Mouse (Mus musculus) adrenal gland, adult (tissue): ENCODE results near the gene Gsc2.
"Not testable (repeated sequence)": the region's sequence is repeated elsewhere in the genome, so short reads cannot be mapped to it uniquely, and the experiment has no call there.

Source experiments
- DNase-seq, 2 experiments: peaks; one replicate each; pipeline ENCODE4 v3.0.0; 2022 to 2023; ENCODE audit warnings: low spot score in 1 of 2; ENCODE audit not compliant: inconsistent age in 2 of 2

Gene Gsc2

DNA sequence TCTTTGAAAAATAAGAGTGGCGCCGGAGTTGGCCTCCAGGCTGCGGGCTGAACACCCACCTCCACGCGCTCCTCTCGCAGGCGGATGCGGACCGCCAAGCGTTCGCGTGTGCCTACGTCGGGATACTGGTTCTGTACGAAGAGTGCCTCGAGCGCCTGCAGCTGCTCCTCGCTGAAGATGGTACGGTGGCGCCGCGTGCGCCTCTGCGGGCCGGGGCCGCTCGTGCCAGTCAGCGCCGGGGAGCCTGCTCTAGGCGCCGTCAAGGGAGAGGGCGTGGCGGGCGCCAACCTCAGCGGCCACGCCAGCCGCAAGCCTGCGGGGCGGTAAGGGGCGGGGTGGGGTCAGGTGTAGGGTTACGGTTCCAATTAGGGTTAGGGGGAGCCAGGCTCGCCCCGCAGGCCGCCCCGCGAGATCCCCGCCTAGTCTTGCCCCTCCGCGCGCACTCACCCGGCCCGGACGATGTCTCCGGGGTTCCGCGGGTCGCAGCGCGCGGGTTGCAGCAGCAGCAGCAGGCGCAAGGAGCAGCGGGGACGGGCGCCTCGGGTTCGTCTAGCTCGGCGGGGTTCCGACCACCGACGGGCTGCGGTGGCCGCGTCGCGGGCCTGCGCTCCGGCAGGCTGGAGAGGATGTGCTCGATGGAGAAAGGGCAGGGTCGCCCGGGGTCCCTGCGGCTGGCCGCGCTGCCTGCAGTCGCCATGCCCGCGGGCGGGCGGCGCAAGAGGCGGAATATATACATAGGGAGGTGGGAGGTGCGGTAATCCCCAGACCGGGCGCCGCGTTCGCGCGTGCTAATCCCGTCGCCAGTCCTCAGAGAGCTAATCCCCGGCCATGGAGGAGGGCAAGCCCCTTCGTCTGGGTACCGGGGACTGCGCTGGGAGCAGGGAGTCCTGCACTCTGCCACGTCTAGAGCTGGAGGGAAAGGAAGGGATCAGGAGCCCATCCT is at the start of gene Gsc2:
Gsc2 (minus strand) TSS at position 753 of the 943 bp plus-strand sequence.
- DNase-seq, result peak in 1 of 2 experiments; percentile 56

DNA sequence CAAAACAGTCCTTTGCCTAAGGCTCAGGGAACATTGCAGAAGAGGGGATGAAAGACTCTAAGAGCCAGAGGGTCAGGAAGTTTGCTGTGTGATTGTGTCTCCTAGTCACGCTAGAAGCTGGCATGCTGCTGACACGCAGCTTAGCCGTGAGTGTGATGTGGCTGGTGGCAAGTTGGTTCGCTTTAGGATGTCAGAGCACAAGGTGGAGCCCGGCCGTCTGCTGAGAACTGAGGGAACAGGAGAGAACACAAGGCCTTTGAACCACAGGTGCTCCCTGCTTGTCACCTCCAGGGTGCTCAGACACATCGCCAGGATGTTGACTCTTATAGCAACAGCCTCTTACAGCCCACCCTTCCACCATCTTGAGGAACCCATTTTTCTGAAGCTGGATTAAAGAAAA is 47.2 kb upstream of the Gsc2 start:
- no peak for DNase-seq

DNA sequence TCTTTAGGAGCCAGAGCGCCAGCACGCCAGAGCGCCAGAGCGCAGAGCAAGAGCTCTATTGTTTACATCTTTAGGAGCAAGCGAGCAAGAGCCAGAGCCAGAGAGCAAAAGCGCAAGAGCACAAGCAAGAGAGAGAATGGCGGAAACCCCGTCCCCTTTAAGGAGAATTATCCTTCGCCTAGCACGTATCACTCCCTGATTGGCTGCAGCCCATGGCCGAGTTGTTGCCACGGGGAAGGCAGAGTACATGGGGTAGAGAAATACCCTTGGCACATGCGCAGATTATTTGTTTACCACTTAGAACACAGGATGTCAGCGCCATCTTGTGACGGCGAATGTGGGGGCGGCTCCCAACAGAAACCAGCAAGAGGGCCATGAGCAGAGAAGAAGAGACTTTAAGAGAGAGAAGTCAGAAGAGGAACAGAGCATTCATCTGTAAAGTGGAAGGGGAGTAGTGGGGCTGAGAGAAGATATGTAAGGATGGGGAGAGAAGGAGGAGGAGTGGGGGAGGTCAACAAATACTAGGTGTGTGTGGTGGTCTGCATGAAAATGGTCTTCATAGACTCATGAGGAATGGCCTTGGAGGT is 41.3 kb upstream of the Gsc2 start:
- not testable (repeated sequence) for DNase-seq

DNA sequence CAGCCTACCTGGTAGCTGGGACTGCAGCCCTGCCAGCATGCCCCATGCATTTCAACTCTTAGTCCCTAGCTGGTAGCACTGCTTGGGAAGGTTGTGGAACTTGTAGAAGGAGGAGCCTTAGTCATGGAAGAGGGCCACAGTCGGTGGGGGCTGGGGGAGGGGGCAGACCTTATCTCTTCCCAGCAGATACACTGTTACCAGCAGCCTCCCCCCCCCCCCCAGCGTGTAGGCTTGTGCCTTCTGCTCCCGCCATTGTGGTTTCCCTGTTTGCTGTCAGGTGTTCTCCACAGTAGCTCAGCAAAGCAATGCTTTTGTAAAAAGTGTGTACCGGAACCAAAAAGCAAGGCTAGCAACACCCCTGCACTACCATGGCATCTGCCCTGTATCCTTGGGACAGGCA is 36.8 kb upstream of the Gsc2 start:
- DNase-seq, result no peak

DNA sequence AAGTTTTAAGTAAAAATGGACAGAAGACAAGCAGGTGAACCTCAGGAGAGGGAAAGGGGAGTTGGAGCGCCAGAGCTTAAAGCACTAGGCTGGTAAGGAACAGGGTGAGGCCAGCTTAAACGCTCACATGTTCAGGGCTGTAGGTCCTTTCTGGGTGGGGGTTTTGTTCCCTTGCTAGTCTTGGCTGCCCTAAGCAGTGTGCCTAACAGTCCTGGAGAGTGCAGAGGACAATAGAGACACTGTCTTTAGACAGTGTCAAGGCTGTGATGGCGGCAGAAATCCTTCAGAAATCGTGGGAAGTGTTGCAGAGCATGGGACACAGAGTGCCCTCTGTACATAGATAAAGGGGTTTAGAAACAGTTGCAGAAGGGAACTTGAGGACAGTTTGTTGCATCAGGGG is 35.2 kb upstream of the Gsc2 start:
- no peak for DNase-seq

DNA sequence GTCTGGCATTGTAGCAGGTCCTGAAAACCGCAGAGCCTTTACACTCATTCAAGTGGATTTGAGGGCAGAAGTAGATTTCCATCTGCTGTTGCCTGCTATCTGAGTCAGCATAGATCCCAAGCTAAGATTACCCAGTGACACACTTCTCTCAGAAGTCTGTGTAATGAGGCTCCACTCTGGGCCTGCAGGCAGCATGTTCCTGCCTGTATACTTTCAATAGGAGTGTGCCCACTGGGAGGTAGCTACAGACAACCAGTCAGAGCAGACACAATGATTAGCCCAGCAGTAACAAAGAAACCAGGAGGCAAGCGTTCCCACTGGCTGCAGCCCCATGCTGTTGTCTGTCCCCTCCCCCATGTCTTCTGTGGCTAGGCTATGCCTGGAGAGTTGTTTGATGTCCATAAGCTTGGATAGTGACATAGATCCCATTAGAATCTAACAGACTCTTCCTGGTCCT is 34.6 kb upstream of the Gsc2 start:
- DNase-seq, result no peak

DNA sequence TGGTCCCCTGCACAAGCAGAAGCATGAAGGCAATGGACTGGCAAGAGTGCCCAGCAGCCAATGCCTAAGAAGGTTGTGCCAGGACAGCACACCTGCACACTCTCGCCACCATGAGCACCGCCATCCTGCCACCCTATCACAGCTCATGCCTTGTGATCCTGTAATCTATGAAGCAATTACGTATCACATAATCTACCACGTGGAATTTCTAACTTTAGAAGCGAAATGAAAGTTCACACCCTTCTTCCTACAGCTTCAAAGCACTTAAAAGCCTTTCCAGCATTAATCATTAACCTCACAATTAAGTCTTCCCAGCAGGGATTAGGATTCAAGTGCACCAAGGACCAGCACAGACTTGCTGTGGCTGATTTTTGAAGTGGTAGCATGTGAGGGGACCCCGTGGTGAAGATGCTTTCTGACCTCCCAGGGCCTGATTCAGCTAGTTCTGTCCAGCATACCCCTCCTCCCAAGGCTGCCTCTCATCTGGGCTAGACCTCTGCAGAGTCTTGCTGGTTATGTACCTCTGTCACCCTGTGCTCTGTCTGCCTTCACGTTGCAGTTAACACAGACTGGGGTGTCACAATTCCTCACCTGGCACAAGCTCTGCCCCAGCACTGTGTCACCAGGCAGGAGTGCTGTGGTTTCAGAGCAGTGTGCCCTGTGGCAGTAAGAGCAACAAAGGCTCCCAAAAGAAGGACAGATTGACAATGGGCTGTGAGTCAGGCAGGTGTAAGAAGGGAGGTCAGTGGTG is 30.4 kb upstream of the Gsc2 start:
- DNase-seq, result no peak

DNA sequence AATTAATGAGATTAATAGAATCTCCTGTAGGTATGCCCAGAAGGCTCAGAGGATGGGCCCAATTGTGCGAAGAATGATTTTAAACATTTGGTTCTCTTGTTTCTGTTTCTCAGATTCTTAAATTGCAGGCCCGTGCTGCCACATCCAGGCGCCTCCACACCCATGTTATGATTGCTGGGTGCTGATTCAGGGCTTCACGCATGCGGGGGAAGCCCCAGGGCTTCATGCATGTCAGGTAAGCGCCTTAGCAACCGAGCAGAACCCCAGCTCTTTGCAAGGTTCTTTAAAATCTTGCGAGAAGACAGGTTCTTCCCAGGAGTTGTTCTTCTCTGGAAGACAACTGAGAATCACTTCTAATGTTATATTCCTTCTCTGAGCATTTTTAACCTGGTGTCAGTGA is 28.6 kb upstream of the Gsc2 start:
- no peak for DNase-seq

DNA sequence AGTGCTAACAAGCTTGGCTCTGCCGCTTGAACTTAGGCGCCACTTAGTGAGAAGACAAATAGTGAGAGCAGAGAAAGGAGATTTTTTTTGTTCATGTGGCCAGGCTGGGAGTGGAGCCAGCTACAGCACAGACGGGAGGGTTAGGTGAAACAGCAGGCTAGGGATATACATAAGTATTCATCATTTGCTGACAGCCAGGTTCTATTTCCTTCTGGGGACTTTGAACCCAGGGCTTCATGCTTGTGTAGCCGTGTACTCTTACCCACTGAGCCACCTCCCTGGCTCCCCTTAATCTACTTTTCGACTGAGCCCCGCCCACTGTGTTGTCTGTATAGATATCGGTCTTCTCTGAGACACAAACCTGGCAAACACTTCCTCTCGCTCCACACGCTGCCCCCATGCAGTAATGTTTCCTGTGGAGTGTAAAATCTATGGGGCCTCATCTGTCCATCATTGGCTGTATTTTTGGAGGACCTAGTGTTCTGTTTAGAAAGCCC is 24.4 kb upstream of the Gsc2 start:
- no peak for DNase-seq

DNA sequence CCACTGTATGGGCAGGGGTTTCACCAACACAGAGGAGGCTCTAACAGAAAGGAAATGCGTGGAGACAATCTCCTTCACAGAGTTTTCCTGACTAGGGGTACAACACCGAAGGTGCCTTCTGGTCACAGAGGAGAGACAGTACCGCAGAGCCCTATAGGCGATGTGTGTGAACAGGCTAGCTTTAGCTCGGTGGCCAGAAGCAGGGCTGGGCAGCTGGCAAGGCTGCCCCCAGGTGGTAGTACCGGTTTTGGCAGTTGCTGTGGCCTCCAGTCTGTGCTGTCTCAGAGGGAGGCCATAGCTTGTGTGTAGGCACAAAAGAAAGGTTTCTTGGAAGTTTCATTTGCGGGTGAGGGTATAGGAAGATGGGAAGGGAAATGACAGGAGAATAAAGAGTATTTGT is 24.0 kb upstream of the Gsc2 start:
- DNase-seq, result peak; percentile 67 to 85

DNA sequence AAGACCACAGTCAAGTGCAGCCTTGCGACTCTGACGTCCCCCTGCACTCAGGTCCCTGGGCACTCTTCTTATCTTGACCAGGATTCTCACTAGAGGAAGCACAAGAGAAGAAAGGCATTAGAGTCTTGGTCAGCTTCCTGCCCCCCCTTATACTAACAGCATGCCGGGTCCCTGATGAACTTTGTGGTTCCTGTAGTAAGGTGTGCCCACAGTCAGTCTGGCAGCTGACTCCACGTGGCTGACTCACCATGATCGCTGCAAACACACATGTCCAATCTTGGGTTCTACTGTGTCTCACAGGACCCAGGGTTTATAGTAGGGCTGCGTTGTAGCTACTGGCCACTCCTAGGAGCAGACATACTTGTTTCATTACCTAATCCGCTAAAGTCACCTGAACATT is 23.3 kb upstream of the Gsc2 start:
- DNase-seq, result no peak

DNA sequence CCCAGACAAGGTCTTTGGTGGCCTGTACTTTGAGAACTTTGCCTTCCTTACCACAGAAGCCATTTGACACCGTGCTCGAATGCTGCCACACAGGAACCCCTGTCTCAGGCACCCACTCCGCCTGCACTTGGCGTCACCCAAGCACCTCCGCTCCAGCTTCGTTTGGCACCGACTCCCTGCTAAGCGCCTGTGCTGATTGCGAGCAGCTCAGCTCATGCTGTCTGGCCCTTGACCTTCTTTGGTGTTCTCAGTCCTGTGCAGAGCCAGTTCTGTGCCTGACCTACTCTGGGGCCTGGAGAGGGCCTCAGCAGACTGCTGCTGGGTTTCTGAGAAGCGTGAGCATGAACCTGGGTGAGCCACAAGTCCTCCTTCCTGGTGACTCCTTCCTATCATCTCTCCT is 21.9 kb upstream of the Gsc2 start:
- peak in 1 of 2 experiments; percentile 52 for DNase-seq

DNA sequence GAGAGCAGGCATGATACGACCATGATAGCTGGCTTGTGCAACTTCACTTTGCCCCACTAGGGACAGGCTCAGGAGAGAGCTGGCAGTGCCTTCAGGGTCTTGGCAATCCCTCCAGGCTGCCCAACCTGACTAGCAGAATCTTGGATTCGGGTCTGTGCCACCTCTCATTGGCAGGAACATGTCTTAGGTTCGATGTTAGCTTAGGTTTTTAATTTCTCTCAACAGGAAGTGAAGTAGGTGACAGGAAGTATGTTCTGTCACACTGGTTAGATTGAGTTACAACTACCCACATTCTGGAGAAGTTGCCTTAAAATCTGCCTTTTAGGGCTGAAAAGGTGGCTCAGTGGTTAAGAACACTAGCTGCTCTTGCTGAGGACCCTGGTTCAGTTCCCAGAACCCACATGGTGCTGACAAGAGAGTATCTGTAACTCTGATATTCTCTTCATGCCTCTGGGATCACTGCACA is 19.6 kb upstream of the Gsc2 start:
- peak in 1 of 2 experiments; percentile 56 for DNase-seq

DNA sequence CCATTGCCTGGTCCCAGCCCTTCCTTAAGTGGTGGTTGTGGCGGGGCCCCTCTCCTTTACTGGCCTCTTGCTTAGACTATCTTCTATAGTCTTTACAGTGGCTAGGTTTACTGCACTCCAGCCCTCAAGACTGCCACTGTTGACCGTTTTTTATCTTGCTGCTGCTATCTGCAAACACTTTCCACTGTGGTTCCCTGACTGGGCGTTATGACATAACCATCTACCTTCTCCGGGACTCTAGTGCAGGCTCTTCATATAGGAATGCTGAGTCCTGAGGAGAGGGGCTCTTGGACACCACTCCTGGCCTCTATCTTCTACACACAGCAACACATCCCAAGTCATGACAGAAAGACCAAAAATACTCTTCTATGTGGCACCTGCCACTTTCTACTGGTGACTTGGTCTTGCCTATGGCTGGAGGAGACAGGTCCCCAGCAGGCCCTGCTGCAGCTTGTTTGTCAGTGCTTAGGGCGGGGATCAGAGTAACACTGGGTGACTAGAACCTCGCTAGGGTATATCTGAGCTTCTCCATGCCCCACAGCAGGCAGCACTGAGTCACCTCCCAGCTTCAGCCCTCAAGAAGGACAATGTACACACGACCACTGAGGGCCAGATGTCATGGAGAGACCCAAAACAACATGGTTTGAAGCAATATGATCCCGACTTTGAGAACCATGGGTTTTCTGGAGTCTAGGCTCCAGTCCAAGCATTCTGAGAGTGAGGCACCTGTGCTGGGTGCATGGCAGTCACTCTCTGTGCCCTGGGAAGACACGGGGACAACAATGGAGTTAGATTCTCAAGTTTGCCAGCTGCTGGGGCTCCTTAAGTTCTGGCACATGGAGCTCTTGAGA is 19.0 kb upstream of the Gsc2 start:
- DNase-seq, result no peak

DNA sequence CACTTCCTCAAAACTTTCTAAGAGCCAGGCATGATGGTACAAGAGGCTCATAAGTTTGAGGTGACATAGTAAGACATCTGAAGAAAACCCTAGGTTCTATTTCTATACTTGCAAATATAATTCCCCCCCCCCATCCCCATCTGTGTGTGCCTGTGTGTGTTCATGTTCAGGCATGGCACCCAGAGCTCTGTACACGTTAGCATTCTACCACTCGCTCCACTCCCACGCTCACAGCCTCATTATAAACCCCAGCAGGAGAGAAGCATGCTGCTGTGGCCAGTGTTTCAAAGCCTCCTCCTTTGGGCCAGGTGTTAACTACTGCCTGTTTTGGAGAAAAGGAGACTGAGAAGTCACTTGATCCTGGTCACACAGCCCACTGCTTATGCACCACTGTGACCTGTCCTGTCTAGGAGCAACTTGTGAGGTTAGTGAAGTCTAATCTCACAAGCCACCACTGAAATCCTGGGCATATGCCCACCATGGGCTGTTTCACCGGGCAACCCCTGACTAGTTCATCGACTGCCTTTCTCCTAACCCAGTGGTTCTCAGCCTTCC is 17.1 kb upstream of the Gsc2 start:
- no peak for DNase-seq

DNA sequence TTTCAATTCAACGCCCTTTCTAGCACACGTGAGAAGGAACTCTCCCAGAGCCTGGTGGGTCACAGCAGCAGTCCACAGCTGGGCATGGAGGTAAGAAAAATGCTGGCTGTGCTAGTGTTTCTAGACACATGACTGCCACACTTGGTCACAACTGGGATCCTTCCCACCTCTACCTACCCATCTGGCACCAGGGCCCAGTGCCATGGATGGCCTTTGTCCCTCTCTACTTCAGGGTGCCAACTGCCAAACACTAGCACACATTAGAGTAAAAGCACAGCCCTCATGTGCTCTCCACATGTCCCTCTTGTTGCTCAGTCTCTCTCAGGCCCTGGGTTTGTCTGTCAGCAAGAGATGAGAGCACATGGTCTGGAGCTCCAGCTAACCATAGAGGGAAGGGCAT is 14.8 kb upstream of the Gsc2 start:
- DNase-seq, result peak in 1 of 2 experiments; percentile 33

DNA sequence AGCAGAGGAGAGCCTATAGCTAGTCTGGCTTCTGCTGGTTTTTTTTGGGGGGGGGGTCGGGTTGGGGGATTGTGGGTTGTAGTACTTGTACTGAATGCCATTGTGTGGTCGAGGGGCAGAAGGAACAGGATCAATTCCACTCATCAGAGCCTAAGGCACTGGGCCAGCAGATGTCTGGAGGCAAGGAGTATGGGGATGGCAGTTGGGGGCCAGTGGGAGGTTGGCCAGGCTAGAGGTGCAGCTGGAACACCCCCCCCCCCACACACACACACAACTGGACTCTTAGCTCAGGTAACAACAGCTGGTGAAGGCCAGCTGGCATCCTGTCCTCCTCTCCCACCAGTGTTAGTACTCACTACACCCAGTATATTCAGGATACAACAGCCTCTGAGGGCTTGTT is 14.4 kb upstream of the Gsc2 start:
- no peak for DNase-seq

DNA sequence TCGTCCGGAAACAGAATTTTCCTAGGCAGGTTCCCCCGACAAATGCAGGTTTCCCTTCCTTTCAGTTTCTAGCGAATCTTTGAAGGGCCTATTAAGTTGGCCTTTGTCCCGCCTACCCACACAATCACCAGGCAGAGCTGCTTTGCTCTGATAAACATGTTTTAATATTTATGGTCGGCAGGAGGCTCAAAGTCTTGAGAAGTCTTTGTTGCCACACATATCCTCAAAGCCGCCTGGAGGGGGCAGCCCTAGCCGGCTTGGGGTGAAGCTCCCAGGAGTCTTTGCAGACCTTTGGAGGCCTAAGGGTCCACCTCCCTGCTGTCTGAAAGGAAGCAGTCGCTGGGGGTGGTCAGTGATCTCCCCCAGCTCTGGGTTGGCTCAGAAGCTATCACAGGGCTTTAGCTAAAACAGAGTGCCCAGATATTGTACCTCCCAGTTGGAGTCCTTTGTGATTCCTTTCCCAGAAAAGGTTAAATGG is 13.8 kb upstream of the Gsc2 start:
- DNase-seq, result peak; percentile 81 to 91

DNA sequence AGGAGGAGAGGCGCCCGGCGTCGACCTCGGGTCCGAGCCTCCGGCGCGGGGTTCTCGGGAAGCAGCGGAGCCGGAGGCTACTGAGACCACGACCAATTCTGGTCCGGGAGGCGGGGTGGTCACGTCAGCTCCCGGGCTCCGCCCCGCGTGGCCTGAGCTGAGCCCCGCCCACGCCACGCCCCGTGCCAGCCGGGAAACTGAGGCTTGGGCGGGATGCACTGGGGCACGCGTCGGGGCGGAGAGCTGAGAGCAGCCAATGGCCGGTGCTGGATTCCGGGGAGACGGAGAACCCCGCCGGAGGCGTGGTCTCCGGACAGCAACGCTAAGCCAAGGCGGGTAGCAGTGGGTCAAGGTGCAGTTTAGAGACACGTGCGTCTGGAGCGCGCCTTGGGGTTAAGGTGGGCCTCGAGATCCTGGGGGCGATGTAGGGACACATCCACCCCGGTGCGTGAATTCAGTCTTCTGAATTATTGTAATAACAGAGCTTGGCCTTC is 13.3 kb upstream of the Gsc2 start, which contains the start of gene Slc25a1:
Slc25a1 (minus strand) TSS at position 133 of the 494 bp plus-strand sequence.
- peak; percentile 92 to 96 for DNase-seq
